Mouse (Mus musculus): ENCODE results near the gene Pou3f3.

GRCm38 (mm10) chr1:42686194-42687131 is 9.1 kb upstream of the Pou3f3 start:
- TF ChIP-seq CTCF (IDR thresholded peaks at IDR 0.05; ENCODE audit: borderline replicate concordance, insufficient read depth, low read length) (no peak), POLR2A (IDR thresholded peaks at IDR 0.05; ENCODE audit: low read depth, low read length) (no peak)
